Mouse (Mus musculus) c-Kit-positive CD71-positive TER-119-negative erythroid progenitor cells, embryonic 14.5 days (primary cell): ENCODE data around the gene Ucp2.

Experiments
- DNase-seq: peaks from one replicate; pipeline ENCODE4 v3.0.0-alpha.2; 2013; ENCODE audit warnings: low read depth

Ucp2 gene

DNA sequence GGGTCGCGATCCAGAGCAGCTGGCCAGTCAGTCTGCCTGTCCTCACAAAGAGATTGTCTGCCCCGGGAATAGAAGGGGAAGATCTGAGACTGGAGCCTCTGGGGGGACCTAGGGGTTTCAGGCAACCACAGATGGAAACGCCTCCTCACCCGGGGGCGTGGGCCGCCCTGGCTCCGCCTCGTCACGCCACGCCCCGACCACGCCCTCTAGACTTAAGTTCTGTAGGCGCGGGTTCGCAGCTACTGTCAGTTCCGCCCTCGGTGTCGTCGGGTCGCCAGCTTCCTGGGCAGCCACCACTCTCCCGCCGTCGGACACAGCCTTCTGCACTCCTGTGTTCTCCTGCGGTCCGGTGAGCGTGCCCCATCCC is at the start of gene Ucp2:
Gene Ucp2, plus strand, starts transcription at position 221 of the 367 bp plus-strand sequence.
- peak; percentile 90 for DNase-seq

DNA sequence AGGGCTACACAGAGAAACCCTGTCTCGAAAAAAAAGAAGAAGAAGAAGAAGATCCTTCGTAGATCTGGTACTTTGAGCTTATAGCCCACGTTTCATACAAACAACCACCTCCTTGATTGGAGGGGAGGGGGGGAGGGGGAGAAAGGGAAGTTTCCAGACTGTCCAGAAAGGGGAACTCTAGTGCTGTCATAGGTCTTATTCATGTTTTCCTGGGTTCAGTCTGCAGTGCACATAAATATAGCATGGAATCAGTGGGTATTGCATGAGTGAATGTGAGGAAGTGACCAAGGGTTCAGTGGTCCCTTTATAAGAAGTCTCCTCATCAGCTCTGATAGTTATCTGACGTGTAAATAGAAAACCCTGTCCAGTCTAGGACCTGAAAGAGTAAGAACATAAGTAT is 49.4 kb upstream of the Ucp2 start:
- no peak for DNase-seq

DNA sequence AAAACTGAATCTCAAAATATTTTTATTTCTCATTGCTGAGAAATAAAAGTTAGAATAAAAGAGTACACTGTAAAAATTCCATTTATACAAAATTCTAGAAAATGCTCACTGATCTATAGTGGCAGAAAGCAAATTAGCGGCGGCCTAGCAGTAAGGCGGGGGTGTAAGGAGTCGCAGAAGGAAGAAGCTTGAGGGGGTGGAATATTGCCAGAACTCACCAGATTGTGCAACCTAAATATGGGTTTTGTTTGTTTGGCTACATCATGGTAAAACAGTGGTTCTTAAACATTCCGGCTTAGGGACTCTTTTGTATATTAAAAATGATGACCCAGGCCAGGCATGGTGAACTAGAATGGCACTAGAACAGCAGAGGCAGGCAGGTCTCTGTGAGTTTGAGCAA is 46.9 kb upstream of the Ucp2 start:
- no peak for DNase-seq

DNA sequence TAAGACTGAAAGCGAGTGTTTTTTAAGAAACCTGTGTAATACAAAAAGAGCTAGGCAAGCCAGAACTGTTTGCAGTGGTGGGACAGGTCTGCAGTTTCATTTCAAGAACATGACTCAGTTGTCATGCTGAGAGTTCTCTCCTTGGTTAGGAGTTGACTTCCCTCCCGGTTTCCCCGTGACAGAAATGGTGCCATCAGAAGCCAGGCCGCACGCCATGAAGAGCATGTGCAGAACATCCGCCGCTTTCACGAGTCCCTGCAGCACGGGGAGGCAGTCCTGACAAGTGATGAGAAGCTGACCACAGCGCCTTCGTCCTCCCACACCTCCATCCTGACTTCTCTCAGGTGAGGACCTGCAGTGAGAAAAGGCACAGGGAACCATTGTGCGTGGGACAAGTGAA is 44.6 kb upstream of the Ucp2 start:
- DNase-seq, result no peak

DNA sequence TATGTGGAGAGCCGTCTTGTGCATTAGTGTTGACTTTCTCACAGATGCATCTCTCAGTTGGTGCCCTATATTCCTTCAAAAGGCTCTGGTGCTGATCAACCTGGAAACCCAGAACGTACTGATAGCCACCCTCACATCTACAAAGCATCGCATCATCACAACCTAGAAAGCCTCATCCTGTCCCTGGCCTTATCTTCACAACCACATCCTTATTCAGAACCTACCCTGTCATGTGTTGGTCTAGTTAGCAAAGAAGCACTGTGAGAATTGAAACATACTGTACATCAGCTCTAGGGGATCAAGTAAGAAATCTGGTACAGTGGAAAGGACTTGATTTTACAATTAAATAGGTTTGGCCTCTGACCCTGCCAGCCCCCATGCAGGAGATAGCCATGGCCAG is 44.2 kb upstream of the Ucp2 start:
- no peak for DNase-seq

DNA sequence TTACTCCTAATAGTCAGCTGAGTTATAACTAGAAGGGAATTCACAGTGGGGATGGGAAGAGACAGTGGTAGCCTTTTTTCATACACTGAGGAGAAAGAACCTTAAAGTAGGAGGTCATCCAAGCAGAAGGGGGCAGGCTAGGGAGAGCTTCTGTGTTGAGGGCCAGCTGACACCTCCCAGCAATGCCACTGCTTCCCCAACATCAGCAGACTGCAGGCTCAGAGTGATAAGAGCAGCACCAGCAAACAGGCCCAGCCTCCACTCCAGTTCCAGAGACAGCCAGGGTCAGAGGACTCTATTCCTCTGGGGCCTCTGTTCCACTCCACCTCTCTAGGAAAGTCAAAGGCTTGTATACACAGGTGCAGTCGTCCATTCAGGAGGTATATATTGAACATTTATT is 35.0 kb upstream of the Ucp2 start:
- peak; percentile 50 for DNase-seq

DNA sequence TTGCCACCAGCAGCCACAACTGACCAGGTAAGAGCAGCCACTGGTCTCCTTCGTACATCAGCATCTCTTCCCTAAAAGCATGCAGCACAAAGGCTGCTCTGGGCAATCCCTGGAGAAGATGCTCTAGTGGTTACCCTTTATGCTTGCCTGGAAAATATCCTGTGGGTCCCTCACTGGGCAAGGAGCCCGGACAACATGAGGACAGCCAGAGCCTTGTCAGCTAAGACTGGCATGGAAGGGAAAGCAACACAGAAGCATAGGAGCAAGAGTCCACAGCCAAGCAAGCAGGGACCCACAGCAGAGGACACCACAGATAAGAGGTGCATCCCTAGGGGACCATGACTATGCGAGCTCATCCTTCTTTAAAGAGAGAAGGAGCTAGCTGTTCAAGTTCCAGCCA is 33.3 kb upstream of the Ucp2 start:
- no peak for DNase-seq

DNA sequence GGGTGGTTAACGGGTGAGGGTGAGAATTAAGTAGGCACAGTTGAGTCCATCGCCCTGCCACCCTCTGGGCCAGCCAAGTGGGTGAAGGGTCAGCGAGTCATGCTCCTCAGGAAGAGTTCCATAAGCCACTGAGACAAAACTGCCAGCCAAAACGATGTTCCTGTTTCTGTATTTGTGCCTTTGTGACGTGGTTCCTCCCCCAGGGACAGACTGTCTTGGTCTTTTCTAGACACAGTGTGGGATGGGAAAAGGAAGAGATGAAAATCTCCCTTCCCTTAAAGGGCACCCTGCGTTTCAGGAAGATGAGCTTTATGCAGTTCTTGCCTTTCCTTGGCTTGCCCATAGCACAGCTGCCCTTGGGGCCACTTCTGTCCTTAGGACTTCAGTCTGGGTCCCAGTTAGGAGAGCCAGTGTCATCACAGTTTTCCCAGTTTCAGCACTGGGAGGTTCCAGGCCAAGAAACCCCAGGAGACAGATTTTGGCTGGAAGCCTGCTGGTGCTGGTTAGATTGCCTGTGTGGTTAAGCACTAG is 31.5 kb upstream of the Ucp2 start:
- DNase-seq, result no peak

DNA sequence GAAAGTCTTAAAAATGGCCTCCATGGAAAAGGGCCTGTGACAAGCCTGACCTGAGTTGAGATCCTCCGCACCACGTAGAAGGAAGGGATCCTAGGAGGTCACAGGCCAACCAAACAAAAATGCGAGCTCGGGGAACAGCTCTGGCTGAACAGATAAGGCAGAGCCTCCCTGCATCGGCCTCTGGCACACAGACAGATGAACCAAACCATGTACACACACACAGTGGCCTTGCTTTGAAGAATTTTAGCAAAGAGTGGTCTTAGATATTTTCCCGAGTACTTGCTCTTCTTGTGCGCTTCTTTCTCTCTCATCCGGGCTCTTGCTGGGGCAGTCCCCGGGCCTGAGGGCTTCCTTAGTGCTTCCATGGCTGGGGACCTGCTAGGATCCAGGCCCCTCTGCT is 29.9 kb upstream of the Ucp2 start:
- peak; percentile 77 for DNase-seq

DNA sequence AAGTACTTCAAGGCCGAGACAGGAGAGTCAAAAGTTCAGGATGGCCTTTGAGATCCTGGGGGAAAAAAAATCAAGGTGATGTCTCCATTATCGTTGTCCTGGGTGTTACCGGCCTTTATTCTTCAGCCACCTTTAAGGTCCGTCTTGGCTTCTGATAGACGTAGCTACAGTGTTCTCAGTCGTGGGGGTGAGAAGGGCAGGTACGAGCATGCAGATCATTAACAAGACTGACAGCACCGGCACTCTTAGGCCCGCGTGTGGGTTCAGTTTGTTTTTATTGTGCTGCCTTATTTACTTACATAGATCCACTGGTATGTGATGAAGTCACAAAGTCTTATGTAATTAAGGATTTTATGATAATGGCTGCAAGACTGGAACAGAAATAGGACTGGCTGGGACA is 29.4 kb upstream of the Ucp2 start:
- no peak for DNase-seq

DNA sequence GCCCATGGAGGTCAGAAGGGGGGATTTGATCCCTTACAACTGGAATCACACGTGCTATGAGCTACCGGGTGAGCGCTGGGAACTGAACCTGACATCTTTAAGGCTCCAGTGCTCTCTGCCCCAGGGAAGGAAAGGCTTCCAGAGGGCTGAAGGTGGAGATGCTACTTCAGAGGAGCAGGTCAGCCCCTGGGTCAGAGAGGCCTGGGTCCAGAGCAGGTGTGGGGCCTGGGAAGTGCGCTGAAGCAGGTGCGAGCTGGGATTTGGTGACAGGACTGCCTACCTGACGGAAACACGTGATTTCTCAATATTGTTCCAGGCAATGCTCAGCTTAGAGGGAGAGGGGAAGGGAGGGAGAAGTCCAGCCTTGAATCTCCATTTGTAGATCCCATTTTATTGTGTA is 28.9 kb upstream of the Ucp2 start:
- DNase-seq, result no peak

DNA sequence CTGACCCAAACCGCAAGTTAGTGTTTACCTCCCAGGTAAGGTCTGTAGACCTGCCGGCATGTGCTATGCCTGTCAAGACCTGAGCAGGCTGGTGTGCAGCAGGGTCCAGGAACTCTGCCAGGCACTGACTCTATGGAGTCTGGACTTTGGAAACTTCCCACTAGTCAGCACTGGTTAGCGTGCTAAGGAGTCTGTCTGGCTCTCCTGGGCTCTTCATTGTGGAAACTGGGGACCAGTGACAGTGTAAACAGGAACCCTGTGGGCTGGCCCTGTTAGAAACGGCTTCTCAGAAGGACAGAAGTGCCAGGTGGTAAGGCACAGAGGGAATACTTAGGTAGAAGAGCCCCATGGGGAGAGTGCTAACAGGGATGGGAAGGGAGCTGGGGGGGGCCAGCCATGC is 27.9 kb upstream of the Ucp2 start:
- no peak for DNase-seq

DNA sequence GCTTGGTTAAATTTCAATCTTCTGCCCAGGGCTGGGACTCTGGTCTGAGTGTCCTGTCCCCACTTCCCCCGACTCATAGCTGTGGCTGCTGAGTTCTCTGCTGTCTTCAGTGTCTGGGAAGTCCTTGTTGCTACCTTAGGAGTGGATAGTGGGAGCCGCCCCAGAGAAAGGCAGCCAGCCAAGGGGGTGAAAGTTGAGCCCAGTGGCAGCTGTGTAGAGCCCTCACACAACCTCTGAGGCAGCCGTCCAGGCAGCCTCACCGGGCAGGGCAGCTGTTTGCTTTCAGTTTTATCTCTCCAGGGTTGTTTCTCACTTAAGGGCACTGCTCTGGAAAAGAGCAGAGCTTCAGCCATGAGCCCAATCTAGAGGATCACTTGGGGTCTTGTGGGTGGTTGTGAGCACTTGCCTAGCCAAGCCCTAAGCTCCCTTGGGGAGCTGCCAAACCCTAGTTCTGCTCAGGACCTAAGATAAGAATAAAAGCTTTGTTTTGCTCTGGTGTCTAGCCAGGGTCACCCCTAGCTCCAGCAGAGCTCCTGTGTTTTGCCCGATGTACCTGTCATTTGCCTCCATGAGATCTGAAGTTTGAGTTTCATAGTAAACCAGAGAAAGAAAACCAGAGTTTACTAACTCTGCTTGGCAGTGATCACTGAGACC is 27.4 kb upstream of the Ucp2 start:
- DNase-seq, result no peak

DNA sequence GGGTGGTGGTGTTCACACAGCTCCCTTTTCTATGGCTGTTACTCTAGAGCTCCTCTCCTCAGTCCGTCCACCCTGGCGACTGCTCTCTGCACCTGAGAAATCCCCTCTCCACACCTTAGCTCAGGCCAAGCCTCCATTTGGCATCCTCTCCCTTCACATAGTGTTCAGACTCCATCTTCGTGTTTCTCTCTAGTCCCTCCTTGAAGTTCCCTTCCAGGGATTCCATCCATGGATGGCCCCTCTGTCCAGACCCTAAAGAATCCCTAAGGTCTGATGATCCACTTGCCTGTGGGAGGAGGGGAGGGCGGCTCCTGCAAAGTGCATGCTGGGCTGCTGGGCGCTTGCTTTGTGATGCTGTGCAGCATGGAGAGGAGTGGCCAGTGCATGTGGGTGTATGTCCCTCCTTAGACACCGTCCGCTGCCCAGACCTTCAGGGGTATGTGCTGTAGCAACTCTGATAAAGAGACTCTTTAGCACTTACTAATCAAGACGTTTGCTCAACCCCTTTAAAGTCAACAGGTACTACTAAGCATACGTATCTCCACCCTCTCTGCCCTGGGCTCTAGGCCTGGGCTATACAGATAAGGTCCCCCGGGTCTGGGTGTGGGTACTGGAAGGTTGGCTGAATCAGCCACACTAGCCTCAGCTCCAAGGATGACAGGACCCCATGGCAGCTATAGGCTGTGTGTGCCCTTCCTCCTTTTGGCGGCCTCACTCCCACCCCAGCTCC is 26.2 kb upstream of the Ucp2 start:
- DNase-seq, result peak; percentile 92

DNA sequence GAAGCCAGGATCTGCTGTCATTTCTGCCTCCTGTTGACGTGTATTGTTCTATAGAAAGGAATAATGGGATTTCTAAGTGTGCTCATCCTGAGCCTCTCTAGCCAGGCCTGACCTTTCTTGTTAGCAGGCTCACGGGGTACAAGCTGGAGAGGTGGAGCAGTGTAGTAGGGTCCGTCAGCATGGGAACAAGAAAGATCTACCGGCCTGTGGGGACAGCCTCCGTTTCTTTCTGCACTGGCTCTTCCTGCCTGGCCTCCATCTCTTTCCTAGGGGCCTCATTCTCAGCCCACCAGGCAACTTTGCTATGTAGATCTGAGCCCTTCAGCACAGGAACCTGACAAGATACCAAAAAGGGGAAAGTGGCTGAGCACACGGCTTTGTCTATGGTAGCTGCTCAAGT is 24.4 kb upstream of the Ucp2 start:
- no peak for DNase-seq

DNA sequence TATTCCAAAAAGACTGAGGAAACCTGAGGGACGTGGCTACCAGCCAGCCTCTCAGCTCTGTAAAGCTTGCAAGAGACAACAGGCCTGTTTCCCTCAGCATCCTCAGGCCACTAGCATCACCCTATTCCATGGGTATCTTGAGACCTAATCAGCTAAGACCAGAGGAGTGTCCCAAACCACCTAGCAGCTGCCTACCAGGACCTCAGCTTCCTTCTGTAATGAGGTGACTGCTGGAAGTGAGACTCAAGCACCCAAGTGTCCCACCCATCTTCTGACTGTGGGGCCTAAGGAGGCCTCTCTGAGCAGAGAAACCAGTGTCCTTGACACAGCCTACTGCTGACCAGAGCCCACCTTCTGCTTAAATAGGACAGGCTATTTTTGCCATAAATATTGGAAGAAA is 23.6 kb upstream of the Ucp2 start:
- no peak for DNase-seq

DNA sequence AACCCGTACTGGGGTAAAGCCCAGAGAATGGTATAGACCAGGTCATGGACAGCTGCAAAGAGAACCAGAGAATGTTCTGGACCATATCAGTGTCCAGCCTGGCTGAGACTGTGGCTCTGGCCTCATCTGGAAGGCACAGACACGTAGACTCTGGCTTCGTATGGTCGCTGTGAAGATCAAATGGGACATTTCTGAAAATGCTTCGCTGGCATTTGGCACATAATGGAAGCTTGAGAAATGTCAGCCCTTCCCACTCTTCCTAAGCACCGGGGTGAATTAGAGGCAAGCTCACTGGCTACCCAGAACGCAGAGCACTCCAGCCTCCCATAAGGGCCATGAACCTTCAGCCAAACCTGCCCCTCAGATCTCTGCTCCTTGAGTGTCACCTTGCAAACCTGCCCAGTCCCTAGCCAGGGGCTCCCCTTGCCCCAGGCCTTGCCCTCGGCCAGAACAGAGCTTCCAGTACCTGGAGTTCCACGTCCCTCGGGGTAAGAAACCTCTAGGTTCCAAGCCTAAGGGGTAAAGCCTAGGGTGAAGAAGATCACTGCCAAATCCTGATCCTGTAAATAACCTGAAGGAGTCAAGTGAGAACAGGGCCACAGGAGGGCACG is 22.2 kb upstream of the Ucp2 start:
- DNase-seq, result no peak

DNA sequence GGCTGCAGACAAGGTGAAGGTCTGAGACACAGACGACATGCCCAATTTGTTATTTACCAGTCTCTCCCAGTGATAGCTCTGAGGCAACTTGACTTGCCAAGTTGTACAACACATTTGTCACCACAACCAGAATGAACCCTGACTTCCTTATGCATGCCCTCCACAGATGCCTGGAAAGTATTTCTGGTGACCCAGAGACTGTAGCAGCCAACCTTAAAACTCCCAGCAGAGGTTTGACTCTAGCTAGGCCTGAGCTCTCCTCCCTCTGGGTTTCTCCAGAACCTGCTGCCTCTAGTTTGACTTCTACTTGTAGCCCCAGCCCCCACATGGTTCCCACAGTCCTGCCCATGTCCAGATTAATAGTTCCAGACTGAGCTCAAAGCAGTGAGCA is 21.7 kb upstream of the Ucp2 start:
- no peak for DNase-seq

DNA sequence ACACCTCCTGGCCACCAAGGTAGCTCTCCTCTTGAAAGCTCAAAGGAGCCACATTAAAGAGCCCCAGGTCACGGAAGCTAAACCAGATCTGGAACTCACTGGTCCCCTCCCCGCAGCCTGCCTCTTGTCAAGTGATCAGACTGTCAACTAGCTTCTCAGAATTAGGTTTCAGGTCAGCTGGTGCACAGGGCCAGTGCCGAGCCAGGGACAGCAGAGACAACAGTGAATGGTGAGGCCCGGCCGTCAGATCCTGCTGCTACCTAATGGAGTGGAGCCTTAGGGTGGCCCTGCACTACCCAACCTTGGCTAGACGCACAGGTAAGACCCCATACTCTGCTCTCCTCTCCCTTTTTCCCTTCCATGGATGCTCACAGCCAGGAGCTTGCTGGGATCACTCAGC is 20.4 kb upstream of the Ucp2 start, which contains the start of gene Ucp3:
Gene Ucp3, plus strand, starts transcription at position 214 of the 400 bp plus-strand sequence.
- no peak for DNase-seq

DNA sequence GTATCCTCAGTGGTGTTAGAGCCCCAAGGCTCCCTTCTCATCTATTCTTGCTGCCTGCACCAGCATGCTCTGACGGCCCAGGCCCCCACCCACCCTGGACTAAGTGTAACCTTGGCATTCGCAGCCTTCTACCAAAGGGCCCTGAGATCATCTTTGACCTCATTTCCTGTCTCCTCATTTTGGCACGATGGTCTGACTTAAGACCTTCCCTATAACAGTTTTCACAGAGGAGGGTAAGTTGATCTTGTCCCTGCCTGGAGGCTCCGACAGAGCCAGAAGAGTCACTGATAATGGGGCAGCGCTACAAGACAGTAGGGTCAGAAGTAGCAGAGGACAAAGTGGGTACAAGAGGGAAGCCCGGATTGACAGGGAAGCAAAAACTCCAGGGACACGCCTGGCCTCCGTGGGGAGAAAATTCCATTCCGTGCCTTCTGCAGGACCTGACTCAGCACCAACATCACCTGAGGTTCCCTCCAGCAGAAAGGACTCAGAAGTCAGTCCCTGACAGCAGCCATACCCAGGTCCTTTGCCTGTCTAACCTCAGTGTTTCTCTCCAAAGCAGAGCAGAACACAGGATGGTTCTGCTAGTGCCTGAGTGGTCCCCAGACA is 19.2 kb upstream of the Ucp2 start:
- no peak for DNase-seq

DNA sequence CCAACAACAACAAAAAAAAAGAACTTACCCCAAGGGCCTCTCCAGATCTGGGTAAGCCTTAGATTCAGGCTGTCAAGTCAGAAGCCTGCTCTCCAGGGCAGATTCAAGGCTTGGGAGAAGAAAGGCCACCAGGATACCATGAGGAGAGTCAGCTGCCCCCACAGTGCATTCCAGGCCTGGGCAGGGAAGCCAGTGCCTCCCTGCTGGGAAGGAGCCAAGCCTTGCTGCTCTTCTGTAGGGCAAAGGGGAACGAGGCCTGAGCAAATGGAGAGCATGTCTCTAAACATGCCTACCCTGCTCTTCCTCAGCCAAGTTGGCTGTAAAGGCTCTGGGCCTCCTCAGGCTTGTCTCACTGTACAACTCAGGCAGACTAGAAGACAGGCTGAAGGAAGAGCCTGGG is 18.5 kb upstream of the Ucp2 start:
- no peak for DNase-seq

DNA sequence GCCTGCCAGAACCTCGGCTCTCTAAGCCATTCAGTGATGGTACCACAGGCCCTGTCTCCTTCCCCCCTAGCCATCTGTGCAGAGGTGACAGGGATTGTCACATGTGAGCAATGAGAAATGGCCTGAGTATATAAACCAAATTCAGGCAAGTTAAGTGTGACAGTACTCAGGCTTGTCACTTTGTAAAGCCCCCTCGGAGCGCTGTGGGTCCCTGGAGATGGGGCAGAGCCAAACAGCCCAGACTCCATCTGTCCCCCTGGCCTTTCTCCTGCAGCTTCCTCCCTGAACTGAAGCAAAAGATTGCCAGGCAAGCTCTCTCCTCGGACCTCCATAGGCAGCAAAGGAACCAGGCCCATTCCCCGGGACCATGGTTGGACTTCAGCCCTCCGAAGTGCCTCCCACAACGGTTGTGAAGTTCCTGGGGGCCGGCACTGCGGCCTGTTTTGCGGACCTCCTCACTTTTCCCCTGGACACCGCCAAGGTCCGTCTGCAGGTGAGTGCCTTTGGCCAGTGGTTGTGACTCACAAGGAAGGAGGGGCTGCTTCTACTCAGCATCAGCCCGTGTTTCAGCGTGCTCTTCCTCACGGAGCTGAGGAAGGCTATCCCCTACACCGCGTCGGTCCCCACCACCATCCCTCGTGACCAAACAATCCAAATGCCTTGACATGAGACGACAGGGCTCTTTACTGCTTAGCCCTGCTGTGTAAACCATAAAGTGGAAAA is 13.9 kb upstream of the Ucp2 start:
- no peak for DNase-seq
